Mouse (Mus musculus) forebrain, embryonic 16.5 days (tissue): ENCODE measurements at regions not wholly inside any gene's neighbourhood (a gene's known extent, or its start where the extent isn't known, plus 50 kb on each side); places are given as distances from the start of the nearest gene placed in this dataset.
"Not testable (repeated sequence)": the region's sequence is repeated elsewhere in the genome, so short reads cannot be mapped to it uniquely, and the experiment has no call there.

Experiments
- ATAC-seq: fragments of 200-750 bp; cut with Nextera tagmentation; 2 replicates; pipeline ENCODE4 v1.8.0; 2017; ENCODE audit warnings: mild to moderate bottlenecking, moderate library complexity
- H3K27ac ChIP-seq: fragments of 300-500 bp; sonication (generic); 2 replicates; pipeline ENCODE4 v1.5.1; 2014; ENCODE audit warnings: low read length, control low read depth
- H3K27me3 ChIP-seq: fragments of 300-500 bp; sonication (generic); replicated peaks from 2 replicates; pipeline ENCODE4 v1.6.1; 2014; ENCODE audit warnings: low read length; ENCODE audit not compliant: control insufficient read depth, insufficient read depth
- H3K36me3 ChIP-seq: fragments of 300-500 bp; sonication (generic); 2 replicates; pipeline ENCODE4 v1.6.1; 2014; ENCODE audit not compliant: control insufficient read depth, insufficient read depth
- H3K4me1 ChIP-seq: fragments of 300-500 bp; sonication (generic); replicated peaks from 2 replicates; pipeline ENCODE4 v1.6.1; 2014; ENCODE audit warnings: low read length; ENCODE audit not compliant: control insufficient read depth, insufficient read depth
- H3K4me2 ChIP-seq: fragments of 300-500 bp; sonication (generic); 2 replicates; pipeline ENCODE4 v1.6.1; 2014; ENCODE audit warnings: mild to moderate bottlenecking, low read length, control low read depth
- H3K4me3 ChIP-seq: fragments of 300-500 bp; sonication (generic); replicated peaks from 2 replicates; pipeline ENCODE4 v1.5.1; 2014; ENCODE audit warnings: mild to moderate bottlenecking, low read length, control low read depth
- H3K9ac ChIP-seq: fragments of 300-500 bp; sonication (generic); replicated peaks from 2 replicates; pipeline ENCODE4 v1.6.1; 2014; ENCODE audit warnings: low read depth, low read length, control low read depth
- H3K9me3 ChIP-seq: fragments of 300-500 bp; sonication (generic); 2 replicates; pipeline ENCODE4 v1.6.1; 2016; ENCODE audit warnings: low read length; ENCODE audit not compliant: control insufficient read depth
- whole genome bisulfite sequencing: fragments of 180-500 bp; shearing (Covaris S2); extraction: QIAGEN DNeasy Blood & Tissue Kit; methylation state at CpG from one replicate; pipeline ENCODE4 v1.1.7; 2014; 5-methylcytosine and 5-hydroxymethylcytosine counted together

DNA sequence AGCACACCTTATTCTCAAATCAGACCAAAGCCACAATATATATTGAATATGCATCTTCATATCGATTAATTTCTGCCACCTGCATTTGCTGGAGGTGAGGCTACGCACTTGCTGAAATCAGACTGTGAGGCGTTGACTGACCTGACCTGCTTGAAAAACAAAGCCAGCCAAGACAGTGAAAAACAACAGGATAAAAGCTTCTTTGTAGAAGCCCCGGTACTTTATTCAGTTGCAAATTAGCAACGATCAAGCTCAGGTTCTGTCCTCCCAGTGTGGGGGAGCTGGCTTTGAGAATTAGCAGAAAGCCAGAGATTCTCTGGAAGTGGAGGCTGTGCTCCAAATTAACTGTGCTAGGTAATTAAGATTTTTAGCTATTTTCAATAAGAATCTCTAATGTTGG lies 100.6 kb downstream of the Vmn2r79 start:
- Histone ChIP-seq H3K27me3 (no peaks in the 10 kb centered on the region), H3K4me2 (no peak overlapping the region), H3K4me3 (no peak overlapping the region), H3K9ac (no peak overlapping the region), H3K9me3 (peaks cover 4% of the 10 kb centered on the region; the same call in 1 of the 2 replicates), H3K4me1 (no peaks in the 10 kb centered on the region), H3K27ac (no peak overlapping the region), H3K36me3 (no peaks in the 10 kb centered on the region)
- WGBS = 46% methylated on average over 5 of the region's 5 CpGs
- no peak for ATAC-seq

DNA sequence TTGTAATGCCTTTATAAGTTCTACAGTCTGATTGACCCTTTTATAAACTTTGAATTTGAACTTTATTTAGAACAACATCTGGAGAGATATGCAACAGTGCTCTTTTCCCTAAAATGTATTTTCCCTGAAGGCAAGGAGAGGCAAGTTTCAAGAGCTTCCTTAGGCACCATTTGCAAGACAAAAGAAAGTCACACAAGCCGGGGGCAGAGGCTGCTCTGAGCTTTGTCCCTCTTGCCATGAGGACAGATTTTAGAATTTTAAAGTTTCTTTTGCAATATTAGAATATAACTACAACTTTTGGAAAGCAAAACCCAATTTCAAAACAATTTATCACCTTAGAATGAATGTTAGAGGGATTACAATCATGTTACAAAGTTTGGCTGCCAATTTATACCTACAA lies 103.7 kb downstream of the Vmn2r79 start:
- H3K4me1 ChIP-seq, H3K27ac ChIP-seq, H3K9me3 ChIP-seq, H3K4me2 ChIP-seq, H3K9ac ChIP-seq, H3K36me3 ChIP-seq, ATAC-seq, H3K4me3 ChIP-seq, H3K27me3 ChIP-seq: not testable (repeated sequence)
- WGBS = 40% methylated on average over 1 of the region's 1 CpGs

DNA sequence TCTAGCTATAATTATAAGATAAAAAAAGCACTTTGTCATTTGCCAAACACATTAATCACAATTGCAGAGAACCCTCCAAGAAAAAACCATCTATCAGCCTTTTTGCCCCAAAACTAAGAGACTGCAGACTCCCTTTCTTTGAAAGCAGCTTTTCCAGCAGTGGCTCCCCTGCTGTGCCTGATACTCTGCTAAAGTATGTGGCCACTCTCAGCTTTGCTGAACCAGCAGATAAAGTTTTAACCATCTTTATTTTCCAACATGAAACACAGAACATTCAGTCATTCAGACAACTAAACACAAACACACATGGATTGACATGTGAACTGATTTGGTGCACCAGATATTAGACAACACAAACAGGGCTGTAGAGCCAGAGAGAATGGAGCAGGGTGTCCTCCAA lies 104.5 kb downstream of the Vmn2r79 start:
- not testable (repeated sequence) for H3K36me3 ChIP-seq, H3K9ac ChIP-seq, H3K4me2 ChIP-seq, H3K27me3 ChIP-seq, H3K27ac ChIP-seq, H3K9me3 ChIP-seq, ATAC-seq, H3K4me1 ChIP-seq, H3K4me3 ChIP-seq

DNA sequence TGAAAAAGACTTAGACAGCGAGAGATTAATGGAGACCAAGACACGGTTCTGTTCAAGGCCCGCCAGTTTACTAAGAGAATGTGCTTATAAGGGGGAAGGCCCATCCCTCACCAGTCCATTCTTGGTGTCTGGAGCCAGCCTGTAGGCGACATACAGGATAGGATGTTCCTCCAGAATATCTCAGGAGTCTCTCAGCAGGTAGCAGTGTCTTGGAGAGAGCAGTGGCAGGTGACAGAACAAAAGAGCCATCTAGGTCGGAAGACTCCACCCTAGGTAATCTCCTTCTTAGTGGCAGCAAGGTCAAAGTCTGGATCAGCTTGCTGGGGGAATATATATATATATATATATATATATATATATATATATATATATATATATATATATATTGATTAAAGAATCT lies 105.4 kb downstream of the Vmn2r79 start:
- not testable (repeated sequence) for H3K4me3 ChIP-seq, H3K36me3 ChIP-seq, H3K9me3 ChIP-seq, ATAC-seq, H3K27me3 ChIP-seq, H3K4me1 ChIP-seq, H3K9ac ChIP-seq, H3K27ac ChIP-seq, H3K4me2 ChIP-seq
- WGBS = 87% methylated on average over 5 of the region's 5 CpGs

DNA sequence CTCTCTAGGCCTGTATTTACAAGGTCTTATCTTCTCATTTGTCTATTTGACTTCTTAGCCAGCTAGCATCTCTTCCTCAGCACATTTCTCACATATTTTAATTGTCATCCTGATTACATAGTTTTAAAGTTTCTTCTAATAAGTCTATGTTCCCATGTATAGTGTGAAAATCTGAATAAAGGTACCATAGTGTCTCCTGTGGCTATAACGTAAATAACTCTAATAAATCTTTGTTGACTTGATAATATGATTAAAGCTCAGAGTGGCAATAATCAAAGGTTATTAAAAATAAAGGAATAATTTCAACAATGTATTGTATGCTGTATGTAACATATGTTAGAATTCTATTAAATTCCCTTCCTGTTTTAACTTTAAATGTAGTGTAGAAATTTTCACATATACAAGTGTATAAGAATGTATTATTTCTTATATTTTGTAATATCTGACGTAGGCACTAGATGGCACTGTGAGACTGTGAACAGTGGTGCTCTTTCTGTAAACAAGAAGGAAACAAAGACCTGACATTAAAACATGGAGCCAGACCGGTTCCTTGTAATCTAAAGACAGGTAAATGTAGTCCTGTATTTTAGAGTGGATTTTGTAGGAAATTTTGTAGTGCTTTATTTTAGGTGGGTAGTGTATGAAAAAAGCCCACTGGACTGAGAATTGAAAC lies 114.5 kb downstream of the Vmn2r79 start:
- Histone ChIP-seq H3K36me3 (no peaks in the 10 kb centered on the region), H3K27me3 (no peaks in the 10 kb centered on the region), H3K9ac (peak overlapping the region; percentile 42; the same call in 1 of the 2 replicates), H3K4me3 (0 out of 2 replicates have a peak overlapping the region, but pooled peaks have one; percentile 3), H3K27ac (no peak overlapping the region), H3K4me1 (peaks cover 4% of the 10 kb centered on the region), H3K9me3 (no peaks in the 10 kb centered on the region), H3K4me2 (peak overlapping the region; percentile 38)
- ATAC-seq = peak; percentile 88
- 31% methylated on average over 3 of the region's 3 CpGs for WGBS

DNA sequence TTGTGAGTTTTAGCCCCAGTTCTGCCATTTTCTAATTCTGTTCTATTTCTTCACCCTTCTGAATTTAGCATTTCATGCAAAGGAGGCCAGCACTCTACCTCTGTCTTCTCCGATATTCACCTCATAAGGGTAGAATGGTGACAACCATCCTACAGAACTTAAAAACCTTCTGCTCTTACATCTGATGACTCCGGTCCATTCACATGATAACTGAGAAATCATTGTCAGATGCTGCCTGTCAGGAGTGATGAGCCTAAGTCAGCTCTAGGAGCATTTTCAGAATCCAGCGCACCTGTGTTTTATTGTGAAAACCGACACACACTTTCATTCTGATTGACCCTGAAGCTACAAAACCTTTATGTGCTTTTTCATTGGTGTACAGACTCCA lies 115.1 kb downstream of the Vmn2r79 start:
- peak overlapping the region; percentile 42; the same call in 1 of the 2 replicates for H3K9ac ChIP-seq
- H3K36me3 ChIP-seq = no peaks in the 10 kb centered on the region
- no peaks in the 10 kb centered on the region for H3K9me3 ChIP-seq
- peak; percentile 51 for ATAC-seq
- H3K4me3 ChIP-seq = 0 out of 2 replicates have a peak overlapping the region, but pooled peaks have one; percentile 3
- WGBS = 72% methylated on average over 4 of the region's 4 CpGs
- peak overlapping the region; percentile 38 for H3K4me2 ChIP-seq
- H3K27me3 ChIP-seq = no peaks in the 10 kb centered on the region
- peaks cover 4% of the 10 kb centered on the region for H3K4me1 ChIP-seq
- no peak overlapping the region for H3K27ac ChIP-seq

DNA sequence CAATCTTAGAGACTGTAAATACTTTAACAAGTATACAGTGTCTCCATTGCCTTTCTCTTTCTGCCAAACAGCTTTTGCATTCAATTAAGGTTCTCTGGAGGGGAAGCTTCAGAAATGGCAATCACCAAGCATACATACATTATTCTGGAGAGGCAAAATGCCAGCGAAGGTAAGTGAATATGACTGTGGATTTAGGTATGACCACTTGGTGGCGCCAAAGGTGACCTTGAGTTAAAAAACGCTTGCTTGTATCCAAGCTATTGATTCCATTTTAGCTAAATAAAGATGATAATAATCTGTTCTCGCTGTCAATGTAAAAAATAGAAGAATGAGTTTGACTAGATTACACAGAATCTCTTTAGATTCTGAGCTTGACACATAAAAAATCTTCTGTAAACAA lies 117.7 kb downstream of the Vmn2r79 start:
- 0 out of 2 replicates have a peak, but pooled peaks cover 2% of the 10 kb centered on the region for H3K9me3 ChIP-seq
- ATAC-seq = peak; percentile 35; the same call in 1 of the 2 replicates
- WGBS = 3% methylated on average over 4 of the region's 4 CpGs
- no peaks in the 10 kb centered on the region for H3K36me3 ChIP-seq
- H3K27me3 ChIP-seq = no peaks in the 10 kb centered on the region
- no peak overlapping the region for H3K9ac ChIP-seq
- H3K4me3 ChIP-seq = no peak overlapping the region
- H3K4me1 ChIP-seq = peaks cover 4% of the 10 kb centered on the region
- no peak overlapping the region for H3K4me2 ChIP-seq
- H3K27ac ChIP-seq = no peak overlapping the region

DNA sequence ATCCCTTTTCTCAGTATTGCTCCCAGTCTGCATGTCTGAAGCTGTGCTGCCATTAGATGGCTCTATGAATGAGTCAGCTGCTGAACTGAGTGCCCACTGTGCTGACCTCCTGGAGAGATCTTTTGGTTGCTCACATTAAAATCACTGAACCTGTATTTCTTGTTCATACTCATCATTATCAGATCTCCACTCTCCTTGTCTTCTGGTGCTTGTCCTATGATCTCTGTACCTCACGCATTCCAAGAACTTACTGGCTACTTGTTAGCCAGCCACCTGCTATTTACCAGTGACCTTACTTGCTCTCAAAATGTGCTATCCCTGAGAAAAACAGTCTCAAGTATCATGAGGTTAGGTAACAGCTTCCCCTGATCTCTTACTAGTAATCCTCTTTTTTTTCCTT lies 123.4 kb upstream of the Nox4 start:
- no peak overlapping the region for H3K9ac ChIP-seq
- no peaks in the 10 kb centered on the region for H3K27me3 ChIP-seq
- H3K4me1 ChIP-seq = no peaks in the 10 kb centered on the region
- H3K27ac ChIP-seq = no peak overlapping the region
- no peak for ATAC-seq
- no peak overlapping the region for H3K4me2 ChIP-seq
- H3K9me3 ChIP-seq = no peaks in the 10 kb centered on the region
- H3K36me3 ChIP-seq = no peaks in the 10 kb centered on the region
- 96% methylated on average over 1 of the region's 1 CpGs for WGBS
- no peak overlapping the region for H3K4me3 ChIP-seq

DNA sequence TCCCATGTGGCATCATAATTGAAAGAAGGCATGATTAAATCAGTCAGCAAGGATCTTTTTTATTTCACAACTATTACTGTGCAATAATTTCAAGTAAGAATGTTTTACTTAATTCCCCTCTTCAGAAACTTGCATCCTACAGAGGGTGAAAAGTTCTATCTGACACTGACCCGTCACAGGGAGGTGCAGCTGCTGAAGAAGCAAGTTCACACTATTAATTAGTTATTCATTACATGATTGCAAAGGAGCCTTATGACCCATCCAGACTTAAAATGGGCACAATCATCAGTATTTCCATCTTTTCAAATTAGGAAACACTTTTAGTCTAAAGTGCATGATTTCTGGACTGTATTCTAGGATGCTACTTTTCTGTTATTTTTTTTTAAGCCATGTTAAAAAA lies 100.0 kb upstream of the Nox4 start:
- no peak overlapping the region for H3K9ac ChIP-seq

DNA sequence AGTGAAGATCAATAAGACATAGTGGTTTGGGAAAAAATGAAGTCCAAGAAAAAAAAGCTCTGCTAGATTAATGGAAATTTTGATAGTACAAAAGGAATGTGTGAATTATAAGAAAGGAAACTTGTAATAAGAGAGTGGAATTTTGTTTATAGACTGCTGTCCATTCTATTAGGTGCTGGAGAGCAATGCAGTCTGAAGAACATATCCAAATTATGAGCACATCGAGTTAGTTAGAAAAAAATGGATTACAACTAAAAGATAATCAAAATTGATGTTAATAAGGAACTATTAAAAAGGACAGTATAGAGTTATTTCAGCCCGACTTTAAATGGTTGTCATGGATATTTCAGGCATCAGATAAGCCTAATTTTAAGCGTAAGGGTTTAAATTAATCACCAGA lies 98.2 kb upstream of the Nox4 start:
- Histone ChIP-seq H3K4me1 (no peaks in the 10 kb centered on the region), H3K9ac (no peak overlapping the region), H3K4me2 (no peak overlapping the region), H3K4me3 (no peak overlapping the region), H3K27me3 (no peaks in the 10 kb centered on the region), H3K36me3 (no peaks in the 10 kb centered on the region), H3K27ac (no peak overlapping the region), H3K9me3 (no peaks in the 10 kb centered on the region)
- ATAC-seq = no peak
- WGBS = 77% methylated on average over 3 of the region's 3 CpGs

More for the DNA sequence above, 100.0 kb upstream of the Nox4 start:
- WGBS = 76% methylated on average over 1 of the region's 1 CpGs
- Histone ChIP-seq H3K36me3 (no peaks in the 10 kb centered on the region), H3K4me1 (no peaks in the 10 kb centered on the region), H3K27ac (no peak overlapping the region), H3K4me3 (no peak overlapping the region), H3K4me2 (no peak overlapping the region), H3K27me3 (no peaks in the 10 kb centered on the region), H3K9me3 (no peaks in the 10 kb centered on the region)
- ATAC-seq = no peak
